Mouse (Mus musculus) stomach, postnatal 0 days (tissue): ENCODE data around the gene Ccdc92.

Source experiments
- CTCF ChIP-seq: IDR thresholded peaks from 2 replicates; pipeline ENCODE4 v1.5.1; 2016; ENCODE audit warnings: antibody characterized with exemption, low read depth, mild to moderate bottlenecking, moderate library complexity
- EP300 ChIP-seq: optimal IDR thresholded peaks from 2 replicates; pipeline ENCODE3; 2016; ENCODE audit warnings: antibody characterized with exemption

GRCm38 (mm10) chr5:124814797-124815196 lies 47.4 kb downstream of the Ccdc92 start:
- no peak for TF ChIP-seq EP300
- no peak for TF ChIP-seq CTCF
